Mouse (Mus musculus): ENCODE measurements around the gene Pknox1. TPM values are rescaled to one million over a fixed set of nuclear protein-coding genes. Genes with fewer than 3 reads are reported as not detected.
"Not testable (repeated sequence)": the region's sequence is repeated elsewhere in the genome, so short reads cannot be mapped to it uniquely, and the experiment has no call there.

Pknox1 gene
- polyA plus RNA-seq, 1 experiment from 2014 or later, result 27.8 TPM

DNA sequence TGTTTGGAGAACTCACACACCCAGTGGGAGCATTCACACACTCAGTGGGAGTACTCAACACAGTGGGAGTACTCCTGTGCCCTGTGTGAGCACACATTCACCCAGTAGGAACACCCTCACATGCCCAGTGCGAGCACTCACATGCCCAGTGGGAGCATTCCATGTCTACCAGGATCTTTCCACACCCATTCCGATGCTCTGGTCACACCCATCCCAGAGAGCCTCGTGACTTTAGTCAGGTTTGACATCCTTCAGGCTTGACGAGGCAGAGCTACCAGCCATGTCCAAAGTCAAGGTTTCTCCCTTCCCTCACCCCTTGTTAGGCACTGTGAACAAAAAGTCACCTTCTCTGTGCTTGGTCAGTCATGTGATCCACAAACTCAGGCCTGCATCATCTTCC, 29.2 kb upstream of the Pknox1 start:
- Histone ChIP-seq H3K4me3 (no peak overlapping the region), H3K4me2 (peak overlapping the region; percentile 20; the same call in 1 of the 2 replicates), H3K27me3 (no peaks in the 10 kb centered on the region), H3K27ac (peak overlapping the region; percentile 68), H3K36me3 (peaks cover 15% of the 10 kb centered on the region), H3K4me1 (peaks cover 15% of the 10 kb centered on the region), H3K9me3 (no peaks in the 10 kb centered on the region), H3K9ac (0 out of 2 replicates have a peak overlapping the region, but pooled peaks have one; percentile 27)
- ATAC-seq (ENCODE audit: insufficient number of reproducible peaks, insufficient read depth, low FRiP score, low TSS enrichment, low read depth), result 0 out of 2 replicates have a peak, but pooled peaks have one; percentile 40
- WGBS, result 75% methylated on average over 4 of the region's 4 CpGs

DNA sequence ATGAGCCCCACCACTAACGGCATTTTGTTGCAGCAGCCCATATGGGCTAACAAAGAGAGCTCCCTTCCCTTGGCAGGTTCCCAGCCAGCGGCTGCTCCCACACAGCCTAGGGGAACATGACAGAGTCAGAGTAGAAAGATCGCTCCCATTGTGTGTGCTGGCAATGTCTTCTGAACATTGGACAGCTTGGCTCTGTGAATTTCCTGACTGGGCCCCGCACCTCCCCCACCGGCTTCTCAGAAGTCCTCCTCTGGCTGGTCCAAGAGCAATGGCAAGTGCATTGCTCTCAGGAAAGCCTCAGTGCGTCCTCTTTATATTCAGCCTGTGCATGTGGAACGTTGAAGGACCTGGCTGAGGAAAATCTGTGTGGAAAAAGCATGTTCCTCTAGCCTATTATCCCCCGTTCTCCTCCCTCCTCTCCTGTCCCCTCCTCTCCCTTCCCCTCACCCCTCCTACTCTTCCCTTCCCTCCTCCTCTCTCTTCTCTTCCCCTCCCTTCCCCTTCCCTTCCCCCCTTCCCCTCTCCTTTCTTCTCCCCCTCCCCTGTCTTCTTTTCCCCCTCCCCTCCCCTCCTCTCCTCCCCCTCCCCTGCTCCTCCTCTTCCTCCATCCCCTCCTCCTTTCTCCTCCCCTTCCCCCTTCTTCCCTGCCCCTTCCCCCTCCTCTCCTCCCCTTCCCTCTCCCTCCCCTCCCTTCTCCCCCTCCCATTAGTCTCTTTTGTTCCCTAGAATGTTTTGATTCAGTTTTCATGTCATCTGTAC, 28.5 kb upstream of the Pknox1 start:
- peak; percentile 48; the same call in 1 of the 2 replicates for ATAC-seq (ENCODE audit: insufficient number of reproducible peaks, insufficient read depth, low FRiP score, low TSS enrichment, low read depth)
- Histone ChIP-seq H3K27ac (peak overlapping the region; percentile 68), H3K4me3 (no peak overlapping the region)

DNA sequence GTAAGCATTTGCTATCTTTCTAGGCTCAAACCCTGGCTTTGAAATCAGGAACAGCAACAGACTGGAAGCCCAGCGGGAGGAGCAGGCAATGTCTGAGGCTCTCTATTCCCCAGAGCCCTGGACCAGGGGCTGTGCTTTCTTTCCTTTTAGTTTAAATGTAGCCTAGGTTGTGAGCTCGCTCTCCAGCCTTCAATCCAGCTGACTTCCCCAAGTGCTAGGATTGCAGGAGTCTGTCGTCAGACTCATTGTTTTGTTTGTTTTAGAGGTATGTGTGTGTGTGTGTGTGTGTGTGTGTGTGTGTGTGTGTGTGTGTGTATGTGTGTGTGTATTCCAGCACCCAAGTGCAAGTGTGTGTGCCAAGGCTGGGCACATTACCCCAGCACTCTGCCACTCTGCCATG, 24.4 kb upstream of the Pknox1 start:
- Histone ChIP-seq H3K4me3 (no peak overlapping the region), H3K9ac (no peak overlapping the region), H3K27me3 (no peaks in the 10 kb centered on the region), H3K4me2 (no peak overlapping the region), H3K36me3 (no peaks in the 10 kb centered on the region), H3K27ac (no peak overlapping the region), H3K9me3 (no peaks in the 10 kb centered on the region), H3K4me1 (peaks cover 35% of the 10 kb centered on the region)
- 64% methylated on average over 3 of the region's 3 CpGs for WGBS
- no peak for ATAC-seq (ENCODE audit: insufficient number of reproducible peaks, insufficient read depth, low FRiP score, low TSS enrichment, low read depth)

More for the DNA sequence above, 28.5 kb upstream of the Pknox1 start:
- Histone ChIP-seq H3K36me3 (peaks cover 10% of the 10 kb centered on the region), H3K4me1 (peaks cover 17% of the 10 kb centered on the region), H3K9me3 (no peaks in the 10 kb centered on the region), H3K9ac (0 out of 2 replicates have a peak overlapping the region, but pooled peaks have one; percentile 27), H3K4me2 (peak overlapping the region; percentile 20), H3K27me3 (no peaks in the 10 kb centered on the region)
- 23% methylated on average over 8 of the region's 8 CpGs for WGBS

DNA sequence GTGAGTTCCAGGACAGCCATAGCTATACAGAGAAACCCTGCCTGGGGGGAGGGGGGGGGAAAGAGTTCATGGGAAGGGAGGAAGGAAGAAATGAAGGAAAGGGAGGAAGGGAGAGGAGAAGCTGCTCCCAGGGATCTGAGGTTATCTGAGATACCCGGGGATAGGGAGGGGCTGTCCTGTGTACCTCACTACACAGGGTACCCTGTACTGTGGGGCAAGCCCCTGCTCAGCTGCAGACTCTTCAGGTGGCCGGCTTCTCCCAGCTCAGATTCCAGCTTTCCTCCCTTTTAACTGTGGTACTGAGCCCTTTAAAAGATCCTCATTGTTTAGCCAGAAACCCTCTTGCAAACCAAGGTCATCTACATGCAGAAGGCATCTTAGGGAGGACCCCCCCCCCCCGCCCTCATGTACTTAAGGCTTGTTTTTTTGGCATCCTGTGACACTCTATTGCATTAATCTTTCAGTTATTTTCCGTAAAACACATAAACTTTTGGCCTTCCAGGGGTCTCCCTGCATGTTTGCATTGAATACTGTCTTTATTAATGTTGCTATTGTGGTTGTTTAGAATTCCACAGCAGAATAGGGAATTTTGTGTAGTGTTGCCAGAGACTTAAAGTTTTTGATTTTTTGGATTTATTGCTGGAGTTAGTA, 23.6 kb upstream of the Pknox1 start:
- H3K27ac ChIP-seq, result peak overlapping the region; percentile 69
- H3K27me3 ChIP-seq, result no peaks in the 10 kb centered on the region
- H3K9ac ChIP-seq, result no peak overlapping the region
- H3K4me2 ChIP-seq, result no peak overlapping the region
- H3K36me3 ChIP-seq, result no peaks in the 10 kb centered on the region
- H3K9me3 ChIP-seq, result no peaks in the 10 kb centered on the region
- 47% methylated on average over 4 of the region's 4 CpGs for WGBS
- H3K4me3 ChIP-seq, result no peak overlapping the region
- no peak for ATAC-seq (ENCODE audit: insufficient number of reproducible peaks, insufficient read depth, low FRiP score, low TSS enrichment, low read depth)
- H3K4me1 ChIP-seq, result peaks cover 27% of the 10 kb centered on the region

DNA sequence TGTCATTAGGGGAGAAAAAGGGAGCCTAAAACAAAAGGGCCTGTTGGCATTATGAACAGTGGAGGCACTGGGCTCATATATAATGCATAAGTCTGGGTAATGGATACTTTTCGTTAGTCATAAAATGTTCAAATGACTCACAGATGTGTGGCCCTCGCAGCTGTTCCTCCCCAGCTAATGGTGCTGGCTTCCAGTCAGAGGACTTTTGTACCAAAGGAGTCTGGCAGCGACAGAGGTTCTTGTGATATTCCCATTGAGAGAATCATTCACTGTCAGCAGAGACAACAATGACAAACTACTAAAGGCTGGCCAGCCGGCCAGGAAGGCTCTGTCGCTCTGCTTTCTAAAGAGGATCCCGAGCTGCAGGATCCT, 23.1 kb upstream of the Pknox1 start:
- H3K9me3 ChIP-seq, result no peaks in the 10 kb centered on the region
- no peak overlapping the region for H3K4me3 ChIP-seq
- no peak for ATAC-seq (ENCODE audit: insufficient number of reproducible peaks, insufficient read depth, low FRiP score, low TSS enrichment, low read depth)
- no peak overlapping the region for H3K9ac ChIP-seq
- H3K4me2 ChIP-seq, result no peak overlapping the region
- no peaks in the 10 kb centered on the region for H3K27me3 ChIP-seq
- H3K36me3 ChIP-seq, result no peaks in the 10 kb centered on the region
- peak overlapping the region; percentile 66 for H3K27ac ChIP-seq
- 36% methylated on average over 6 of the region's 6 CpGs for WGBS
- peaks cover 25% of the 10 kb centered on the region for H3K4me1 ChIP-seq

DNA sequence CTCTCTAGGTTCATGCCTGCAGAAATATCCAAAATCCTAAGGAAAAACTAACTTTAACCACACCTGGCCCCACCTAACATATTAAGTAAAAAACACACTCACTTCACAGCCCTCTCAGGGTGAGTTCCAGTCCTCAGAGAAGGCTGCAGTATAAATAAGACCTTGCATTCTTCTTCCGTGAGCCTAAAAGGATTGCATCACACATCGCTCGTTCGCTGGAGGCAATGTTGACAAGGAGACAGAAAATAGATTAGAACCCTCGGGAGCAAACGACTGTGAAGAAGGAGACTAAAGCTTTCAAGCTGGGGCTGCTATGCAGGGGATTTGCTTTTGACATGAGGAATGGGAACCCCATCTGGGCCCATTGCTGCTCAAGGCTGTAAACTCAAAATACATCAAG, 21.0 kb upstream of the Pknox1 start:
- 21% methylated on average over 6 of the region's 6 CpGs for WGBS
- H3K4me3 ChIP-seq, result no peak overlapping the region
- H3K4me1 ChIP-seq, result peaks cover 30% of the 10 kb centered on the region
- H3K4me2 ChIP-seq, result no peak overlapping the region
- no peaks in the 10 kb centered on the region for H3K9me3 ChIP-seq
- no peak for ATAC-seq (ENCODE audit: insufficient number of reproducible peaks, insufficient read depth, low FRiP score, low TSS enrichment, low read depth)
- no peak overlapping the region for H3K27ac ChIP-seq
- no peaks in the 10 kb centered on the region for H3K36me3 ChIP-seq
- no peaks in the 10 kb centered on the region for H3K27me3 ChIP-seq
- H3K9ac ChIP-seq, result no peak overlapping the region

DNA sequence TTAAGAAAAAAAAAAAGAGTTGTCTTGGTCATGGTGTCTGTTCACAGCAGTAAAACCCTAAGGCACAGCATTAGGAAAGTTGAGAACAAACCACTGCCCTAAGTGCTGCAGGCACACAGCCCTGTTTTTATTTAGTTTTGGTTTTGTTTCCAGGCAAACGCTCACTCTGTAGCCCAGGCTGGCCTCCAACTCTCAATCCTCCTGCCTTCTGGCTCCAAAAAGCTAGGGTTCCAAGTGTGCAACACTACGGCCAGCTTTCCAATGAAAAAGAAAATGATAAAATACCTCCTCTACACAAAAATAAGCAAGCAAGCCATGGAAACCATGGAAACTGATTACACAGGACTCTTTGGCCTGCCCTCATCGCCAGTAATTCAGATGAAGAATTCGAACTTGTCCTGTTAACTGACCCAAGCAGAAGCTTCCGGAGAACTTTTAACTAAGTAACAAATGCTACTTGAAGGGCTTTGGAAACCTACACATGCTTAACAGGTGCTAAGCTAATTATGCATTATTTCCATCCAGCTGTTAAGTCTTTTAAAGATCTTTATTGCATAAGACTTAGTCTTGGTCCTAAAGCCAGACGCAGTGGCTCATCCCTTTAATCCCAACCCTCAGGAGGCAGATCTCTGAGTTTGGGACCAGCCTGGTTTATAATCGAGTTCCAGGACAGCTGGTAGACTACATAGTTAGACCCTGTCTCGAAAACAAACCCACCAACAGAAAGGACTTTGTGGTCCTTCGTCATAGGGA, 17.9 kb upstream of the Pknox1 start:
- no peak for ATAC-seq (ENCODE audit: insufficient number of reproducible peaks, insufficient read depth, low FRiP score, low TSS enrichment, low read depth)
- Histone ChIP-seq H3K9ac (no peak overlapping the region), H3K27ac (no peak overlapping the region), H3K9me3 (no peaks in the 10 kb centered on the region), H3K4me3 (no peak overlapping the region), H3K27me3 (no peaks in the 10 kb centered on the region), H3K36me3 (no peaks in the 10 kb centered on the region), H3K4me2 (no peak overlapping the region), H3K4me1 (peaks cover 17% of the 10 kb centered on the region)
- 87% methylated on average over 9 of the region's 9 CpGs for WGBS

DNA sequence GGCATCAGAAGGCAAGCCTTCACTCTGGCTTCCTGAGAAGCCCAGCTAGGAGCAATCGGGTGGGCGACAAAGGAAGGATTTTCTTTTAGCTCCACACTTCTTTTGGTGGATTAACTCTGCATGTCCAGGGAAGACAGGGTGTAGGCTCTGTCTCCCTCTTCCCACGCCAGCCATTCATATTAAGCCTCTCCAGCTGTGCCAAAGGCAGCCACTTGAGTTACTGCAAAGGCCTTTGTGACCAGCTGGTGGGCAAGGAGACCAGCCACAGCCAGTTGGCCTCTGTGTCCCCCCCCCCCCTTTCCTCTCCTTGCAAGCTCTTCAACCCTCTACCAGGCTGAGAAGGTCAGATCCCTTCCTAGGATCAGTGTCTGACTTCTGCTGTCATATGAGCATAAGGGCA, 16.6 kb upstream of the Pknox1 start:
- Histone ChIP-seq H3K27ac (0 out of 2 replicates have a peak overlapping the region, but pooled peaks have one; percentile 33), H3K36me3 (no peaks in the 10 kb centered on the region), H3K9ac (no peak overlapping the region), H3K9me3 (no peaks in the 10 kb centered on the region), H3K4me2 (no peak overlapping the region), H3K4me3 (no peak overlapping the region), H3K27me3 (no peaks in the 10 kb centered on the region), H3K4me1 (peaks cover 10% of the 10 kb centered on the region)
- no peak for ATAC-seq (ENCODE audit: insufficient number of reproducible peaks, insufficient read depth, low FRiP score, low TSS enrichment, low read depth)
- WGBS, result 35% methylated on average over 3 of the region's 3 CpGs

DNA sequence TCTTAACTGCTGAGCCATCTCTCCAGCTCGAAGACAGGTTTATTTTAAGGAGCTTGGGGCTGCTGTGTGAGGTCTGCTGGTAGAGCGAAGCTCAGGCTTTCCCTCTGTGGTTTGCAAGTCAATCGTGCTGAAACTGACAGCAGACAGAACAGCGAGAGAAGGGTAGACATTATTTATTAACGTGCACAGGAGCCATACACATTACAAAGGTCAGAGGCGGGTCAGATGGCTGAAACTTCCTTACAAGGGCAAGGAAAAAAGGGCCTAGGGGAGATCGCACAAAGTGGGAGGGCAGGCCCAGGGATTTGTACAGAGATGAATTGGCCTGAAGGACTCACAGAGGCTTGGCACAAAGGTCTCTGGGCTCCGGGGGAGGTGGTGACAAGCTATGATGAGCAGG, 15.1 kb upstream of the Pknox1 start:
- 50% methylated on average over 8 of the region's 8 CpGs for WGBS
- H3K4me2 ChIP-seq, result no peak overlapping the region
- no peak for ATAC-seq (ENCODE audit: insufficient number of reproducible peaks, insufficient read depth, low FRiP score, low TSS enrichment, low read depth)
- no peak overlapping the region for H3K9ac ChIP-seq
- peaks cover 5% of the 10 kb centered on the region for H3K4me1 ChIP-seq
- no peak overlapping the region for H3K4me3 ChIP-seq
- H3K27me3 ChIP-seq, result no peaks in the 10 kb centered on the region
- H3K27ac ChIP-seq, result no peak overlapping the region
- no peaks in the 10 kb centered on the region for H3K36me3 ChIP-seq
- no peaks in the 10 kb centered on the region for H3K9me3 ChIP-seq

DNA sequence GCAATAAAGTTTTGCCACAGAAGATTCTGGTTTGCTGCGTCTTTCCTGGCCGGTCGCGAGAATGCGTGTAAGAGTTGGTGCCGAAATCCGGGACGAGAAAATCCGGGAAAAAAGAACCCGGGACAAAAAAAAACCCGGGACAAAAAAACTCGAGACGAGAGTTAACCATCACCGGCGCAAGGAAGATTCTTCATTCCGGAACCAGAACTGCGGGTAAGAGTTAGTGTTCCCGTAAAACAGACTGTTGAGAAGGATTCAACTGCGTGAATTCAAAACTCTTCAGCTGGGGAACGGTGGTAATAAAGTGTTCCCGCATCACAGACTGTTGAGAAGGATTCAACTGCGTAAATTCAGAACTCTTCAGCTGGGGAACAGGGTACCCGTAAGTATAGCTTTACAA, 11.9 kb upstream of the Pknox1 start:
- not testable (repeated sequence) for H3K4me2 ChIP-seq; H3K27me3 ChIP-seq; H3K9me3 ChIP-seq; H3K27ac ChIP-seq; H3K36me3 ChIP-seq; H3K4me1 ChIP-seq; ATAC-seq (ENCODE audit: insufficient number of reproducible peaks, insufficient read depth, low FRiP score, low TSS enrichment, low read depth); H3K9ac ChIP-seq; H3K4me3 ChIP-seq
- 94% methylated on average over 23 of the region's 23 CpGs for WGBS

DNA sequence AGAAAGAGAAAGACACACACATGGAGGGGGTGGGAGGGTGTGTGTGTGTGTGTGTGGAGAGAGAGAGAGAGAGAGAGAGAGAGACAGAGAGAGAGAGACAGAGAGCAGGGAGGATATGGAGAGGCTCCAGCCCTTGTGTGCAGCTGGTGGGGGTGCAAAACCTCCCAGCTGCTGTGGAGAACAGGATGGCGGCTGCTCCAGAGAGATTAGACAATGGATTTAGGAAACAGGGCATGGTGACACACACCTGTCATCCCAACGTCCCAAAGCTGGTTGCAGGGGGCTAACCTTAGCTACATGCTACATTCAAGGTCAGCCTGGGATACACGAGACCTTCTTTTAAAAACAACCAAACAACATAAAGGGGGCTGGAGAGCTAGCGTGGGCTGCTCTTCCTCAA, 8.3 kb upstream of the Pknox1 start:
- Histone ChIP-seq H3K4me1 (peaks cover 16% of the 10 kb centered on the region), H3K9me3 (no peaks in the 10 kb centered on the region), H3K9ac (no peak overlapping the region), H3K4me3 (no peak overlapping the region), H3K27me3 (no peaks in the 10 kb centered on the region), H3K4me2 (no peak overlapping the region), H3K27ac (no peak overlapping the region), H3K36me3 (no peaks in the 10 kb centered on the region)
- WGBS, result 75% methylated on average over 4 of the region's 4 CpGs
- ATAC-seq (ENCODE audit: insufficient number of reproducible peaks, insufficient read depth, low FRiP score, low TSS enrichment, low read depth), result no peak

Data from embryonic facial prominence, embryonic 13.5 days (tissue).